Mouse (Mus musculus) left cerebral cortex, adult 2 months (tissue): ENCODE measurements around the gene Abca5. TPM values are rescaled to one million over a fixed set of nuclear protein-coding genes. Genes with fewer than 3 reads are reported as not detected.

Source experiments
- DNase-seq, 2 experiments: peaks; one replicate each; pipeline ENCODE4 v3.0.0; 2021 to 2022; ENCODE audit warnings: low spot score in 2 of 2, mixed read lengths in 1 of 2; ENCODE audit errors: extremely low spot score in 1 of 2
- H3K27ac ChIP-seq: fragments of 200-600 bp; 2 replicates; pipeline ENCODE4 v1.8.1; 2022
- H3K4me3 ChIP-seq: fragments of 200-600 bp; 2 replicates; pipeline ENCODE4 v1.8.1; 2022
- CTCF ChIP-seq: fragments of 200-600 bp; IDR thresholded peaks from 2 replicates; pipeline ENCODE4 v1.8.1; 2022; ENCODE audit warnings: antibody characterized with exemption, mild to moderate bottlenecking, moderate library complexity
- intact Hi-C: fragments of 180-260 bp; cut with DNase I; formaldehyde crosslinking; loops from one replicate; pipeline ENCODE4 v1.15.1; 2025
- total RNA-seq, 2 experiments: library from RNA; stranded (reverse); gene quantifications; 2 replicates each; pipeline ENCODE4 v1.2.3; 2021

The Abca5 gene
- total RNA-seq, 2 experiments from 2014 or later: 44.3 to 46.9 TPM

- Histone ChIP-seq H3K4me3 (no peak overlapping the region), H3K27ac (no peak overlapping the region)
- intact Hi-C loops: no loop called here
These were observed 75.6 kb downstream of the Abca5 start for GRCm38 (mm10) chr11:110261867-110262266.

GRCm38 (mm10) chr11:110257911-110258310 lies 79.6 kb downstream of the Abca5 start:
- H3K27ac ChIP-seq: no peak overlapping the region
- intact Hi-C loops: no loop called here
- no peak for DNase-seq
- no peak overlapping the region for H3K4me3 ChIP-seq
- no peak for TF ChIP-seq CTCF

More at GRCm38 (mm10) chr11:110261867-110262266, 75.6 kb downstream of the Abca5 start:
- no peak for DNase-seq
- no peak for TF ChIP-seq CTCF

- Histone ChIP-seq H3K4me3 (no peak overlapping the region), H3K27ac (no peak overlapping the region)
- intact Hi-C loops: no loop called here
- no peak for TF ChIP-seq CTCF
- DNase-seq: no peak
These were observed 80.5 kb downstream of the Abca5 start for GRCm38 (mm10) chr11:110257061-110257460.

- no peak for TF ChIP-seq CTCF
- DNase-seq: no peak
These were observed 85.3 kb downstream of the Abca5 start for GRCm38 (mm10) chr11:110252256-110252655.

GRCm38 (mm10) chr11:110251534-110251933 lies 86.0 kb downstream of the Abca5 start, which contains the start of gene Abca6:
Abca6 (minus strand) TSS chr11:110251776.
- intact Hi-C loops: no loop called here
- no peak for DNase-seq
- Histone ChIP-seq H3K27ac (no peak within 1 kb of the TSS), H3K4me3 (peak within 1 kb of the TSS; percentile 41)
- no peak for TF ChIP-seq CTCF

More at GRCm38 (mm10) chr11:110252256-110252655, 85.3 kb downstream of the Abca5 start:
- Histone ChIP-seq H3K27ac (no peak overlapping the region), H3K4me3 (no peak overlapping the region)
- intact Hi-C loops: no loop called here

- Histone ChIP-seq H3K4me3 (no peak overlapping the region), H3K27ac (no peak overlapping the region)
- TF ChIP-seq CTCF: no peak
- intact Hi-C loops: no loop called here
- DNase-seq: no peak
These were observed 92.8 kb downstream of the Abca5 start for GRCm38 (mm10) chr11:110244730-110245129.

- Histone ChIP-seq H3K27ac (no peak overlapping the region), H3K4me3 (no peak overlapping the region)
- intact Hi-C loops: no loop called here
- no peak for TF ChIP-seq CTCF
- DNase-seq: no peak
These were observed 100.0 kb downstream of the Abca5 start for GRCm38 (mm10) chr11:110237466-110237865.

- intact Hi-C loops: no loop called here
- Histone ChIP-seq H3K27ac (no peak overlapping the region), H3K4me3 (no peak overlapping the region)
- TF ChIP-seq CTCF: peak; percentile 11; the same call in 1 of the 2 replicates
- no peak for DNase-seq
These were observed 104.5 kb downstream of the Abca5 start for GRCm38 (mm10) chr11:110232975-110233374.

Other genes with a start within 250 kb of the Abca5 start
- 1 to 10 TPM; 2.9 to 3.1 TPM for gene Abca8a, start 241.7 kb downstream of the Abca5 start, total RNA-seq
- gene Abca9, start 169.5 kb downstream of the Abca5 start, total RNA-seq: 1 to 10 TPM; 6.9 to 7.6 TPM
- gene Abca6, start 85.9 kb downstream of the Abca5 start, total RNA-seq: 1 to 10 TPM; 1.4 to 1.7 TPM
- 10 to 100 TPM; 23.1 to 25.4 TPM for gene Map2k6, start 61.4 kb upstream of the Abca5 start, total RNA-seq